Mouse (Mus musculus) retina, postnatal 7 days (tissue): ENCODE results near the gene Nkx2-1.
A peak's percentile ranks its signal among the peaks of the same experiment; 100 is the strongest.
"Not testable (repeated sequence)": the region's sequence is repeated elsewhere in the genome, so short reads cannot be mapped to it uniquely, and the experiment has no call there.

Experiments
- DNase-seq: peaks from one replicate; pipeline ENCODE4 v3.0.0-alpha.2; 2012; ENCODE audit warnings: low read depth, low spot score

Nkx2-1 gene

DNA sequence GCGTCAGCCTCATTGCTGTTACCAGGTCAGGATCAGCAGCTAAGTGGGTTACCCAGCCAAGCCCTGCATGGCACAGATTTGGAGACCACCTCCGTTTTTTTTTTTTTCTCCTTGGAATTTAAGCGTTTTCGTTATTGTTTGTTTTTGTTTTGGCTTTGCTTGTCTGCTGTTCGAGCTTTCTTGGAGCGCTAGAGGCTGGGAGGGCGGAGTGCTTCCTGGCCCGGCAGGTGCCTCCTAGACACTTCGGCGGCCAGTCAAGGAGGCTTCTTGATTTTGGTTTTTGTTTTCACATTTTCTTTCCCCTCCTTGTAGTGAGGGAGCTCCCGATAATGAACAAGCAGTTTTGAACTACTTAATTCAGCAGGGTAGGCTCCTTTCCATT is at the start of gene Nkx2-1:
Gene Nkx2-1, minus strand, starts transcription at position 25 of the 382 bp plus-strand sequence.
- DNase-seq, result no peak

DNA sequence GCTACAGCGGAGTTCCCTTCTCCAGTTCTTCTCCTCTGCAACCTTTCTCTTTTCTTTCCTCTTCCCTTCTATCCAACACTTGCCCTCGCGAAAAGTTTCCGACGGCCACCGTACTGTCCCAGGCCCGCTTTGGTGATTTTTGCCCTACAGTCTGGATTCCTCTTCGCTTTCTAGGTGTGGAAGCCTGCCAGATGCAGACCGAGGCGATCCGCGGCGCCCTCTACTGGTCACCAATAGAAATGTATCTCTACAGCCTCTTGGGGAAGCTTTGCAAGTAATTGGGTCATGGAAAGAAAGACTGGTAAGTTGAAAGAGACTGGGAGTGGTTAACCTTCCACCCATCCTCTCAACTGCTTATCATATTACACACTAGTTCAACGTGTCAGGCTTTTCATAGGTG is 4.4 kb upstream of the Nkx2-1 start:
- DNase-seq, result peak; percentile 51

DNA sequence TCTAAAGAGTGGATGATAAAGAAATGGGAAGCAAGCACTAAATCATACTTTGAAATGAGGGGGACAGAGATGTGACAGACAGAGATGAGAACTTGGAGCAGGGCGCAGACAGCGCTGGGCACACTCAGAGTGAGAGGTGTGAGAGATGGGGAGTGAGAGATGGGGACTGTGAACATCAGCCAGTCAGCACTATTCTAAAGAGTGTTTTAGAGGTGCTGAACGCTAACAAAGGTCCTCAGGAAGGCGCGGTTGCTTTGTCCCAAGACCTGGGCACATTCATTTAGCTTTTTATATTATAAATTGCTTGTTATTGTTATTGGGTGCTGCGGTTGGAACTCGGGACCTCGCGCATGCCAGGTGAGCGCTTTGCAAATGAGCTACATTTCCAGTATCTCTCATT is 3.9 kb upstream of the Nkx2-1 start:
- no peak for DNase-seq

- no peak for DNase-seq
Observed at GRCm38 (mm10) chr12:56538601-56539000, 1.9 kb upstream of the Nkx2-1 start.

- no peak for DNase-seq
Observed at GRCm38 (mm10) chr12:56537931-56538330, 1.2 kb upstream of the Nkx2-1 start.

DNA sequence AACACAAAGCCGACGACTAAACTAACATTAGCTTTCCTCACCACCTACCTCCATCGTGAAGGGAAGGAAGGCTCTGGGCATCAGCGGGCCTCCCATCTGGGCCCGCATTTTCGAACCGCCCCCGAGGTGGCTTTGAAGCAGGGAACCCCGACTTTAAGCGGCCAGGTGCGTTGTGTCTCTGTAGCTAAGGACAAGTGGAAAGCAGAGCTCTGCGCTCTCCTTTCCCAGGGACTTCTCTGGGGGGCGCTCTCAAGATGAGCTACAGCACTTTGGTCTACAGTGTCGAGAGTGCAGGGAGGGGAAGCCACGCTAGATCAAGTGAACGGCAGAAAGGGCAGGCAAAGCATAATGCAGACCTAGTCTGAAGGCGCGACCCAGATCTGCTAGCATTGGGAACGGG is 634 bp upstream of the Nkx2-1 start:
- DNase-seq, result no peak

- DNase-seq, result no peak
Observed at GRCm38 (mm10) chr12:56536174-56536883, 379 bp downstream of the Nkx2-1 start.

GRCm38 (mm10) chr12:56535411-56536173 is 1.1 kb downstream of the Nkx2-1 start:
- no peak for DNase-seq

DNA sequence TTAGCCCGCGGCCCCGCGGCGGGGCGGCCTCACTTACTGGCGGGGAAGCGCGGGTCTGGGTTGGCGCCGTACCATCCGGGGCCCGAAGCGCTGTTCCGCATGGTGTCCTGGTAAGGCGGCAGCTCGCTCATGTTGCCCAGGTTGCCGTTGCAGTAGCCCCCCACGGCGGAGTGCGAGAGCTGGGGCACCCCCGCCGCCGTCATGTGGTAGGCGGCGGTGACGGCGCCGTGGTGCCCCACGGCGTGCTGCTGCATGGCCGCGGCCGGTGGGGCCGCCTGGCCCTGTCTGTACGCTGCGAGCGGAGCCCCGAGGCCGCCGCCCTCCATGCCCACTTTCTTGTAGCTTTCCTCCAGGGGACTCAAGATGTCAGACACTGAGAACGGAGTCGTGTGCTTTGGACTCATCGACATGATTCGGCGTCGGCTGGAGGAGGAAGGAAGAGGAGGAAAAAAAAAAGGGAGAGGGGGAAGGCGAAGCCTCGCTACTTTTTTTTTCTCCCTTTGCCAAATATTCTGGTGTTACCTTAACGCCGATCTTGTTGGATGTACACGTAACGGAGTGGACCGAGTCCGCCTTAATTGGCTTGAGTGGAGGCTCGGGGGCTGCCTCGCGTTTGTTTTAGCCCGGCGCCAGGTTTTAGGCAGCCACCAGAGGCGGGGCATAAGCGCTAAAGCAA is 1.9 kb downstream of the Nkx2-1 start:
- no peak for DNase-seq

- no peak for DNase-seq
Observed at GRCm38 (mm10) chr12:56534311-56534650, 2.4 kb downstream of the Nkx2-1 start.

DNA sequence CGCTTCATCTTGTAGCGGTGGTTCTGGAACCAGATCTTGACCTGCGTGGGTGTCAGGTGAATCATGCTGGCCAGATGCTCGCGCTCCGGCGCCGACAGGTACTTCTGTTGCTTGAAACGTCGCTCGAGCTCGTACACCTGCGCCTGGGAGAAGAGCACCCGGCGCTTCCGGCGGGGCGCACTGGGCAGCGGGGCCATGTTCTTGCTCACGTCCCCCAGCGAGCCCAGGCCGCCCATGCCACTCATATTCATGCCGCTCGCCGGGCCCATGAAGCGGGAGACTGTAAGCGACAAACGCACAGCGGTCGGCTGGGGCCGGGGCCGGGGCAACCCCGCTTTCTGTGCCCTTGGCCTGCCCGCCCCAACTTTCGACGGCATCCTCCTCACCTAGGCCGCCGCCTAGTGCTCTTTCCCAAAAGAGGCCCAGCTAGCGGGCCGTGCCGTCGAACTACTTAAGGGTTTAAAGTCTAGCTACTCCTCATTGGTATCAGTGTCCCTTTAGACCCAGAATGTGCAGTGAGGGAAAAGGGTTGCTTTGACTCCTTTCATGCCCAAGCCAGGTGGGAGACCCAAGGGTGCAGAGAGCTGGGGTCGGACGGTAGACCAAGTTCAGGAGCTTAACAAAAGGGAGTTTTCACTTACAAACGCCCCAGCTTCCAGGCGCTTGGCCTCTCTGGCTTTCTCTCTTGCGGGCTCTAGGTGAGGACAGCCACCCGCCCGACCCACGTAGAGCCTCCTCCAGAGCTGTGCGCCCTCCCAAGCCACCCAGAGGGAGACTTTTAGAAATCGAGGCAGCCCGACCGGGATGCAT is 3.0 kb downstream of the Nkx2-1 start:
- DNase-seq, result no peak

- no peak for DNase-seq
Observed at GRCm38 (mm10) chr12:56532986-56533495, 3.7 kb downstream of the Nkx2-1 start.

DNA sequence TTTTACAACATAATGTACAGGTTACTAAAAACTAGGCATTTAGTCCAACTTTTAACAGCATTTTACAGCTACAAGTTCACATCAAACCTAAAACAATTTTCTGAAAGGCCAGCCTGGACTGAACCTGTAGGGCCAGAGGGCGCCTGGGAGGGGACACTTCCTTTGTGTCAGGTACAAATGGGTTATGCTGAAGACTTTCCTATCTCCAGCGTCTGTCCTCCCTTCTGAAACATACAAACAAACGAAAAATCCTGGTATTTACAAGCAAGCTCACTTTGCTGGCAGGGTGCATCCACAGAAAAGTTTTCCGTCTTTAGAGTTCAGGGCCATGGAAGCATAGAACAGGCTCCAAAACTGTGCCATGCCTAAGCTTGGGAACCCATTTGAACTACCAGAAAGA is 4.6 kb downstream of the Nkx2-1 start:
- DNase-seq, result no peak

- DNase-seq, result no peak
Observed at GRCm38 (mm10) chr12:56531051-56531620, 5.6 kb downstream of the Nkx2-1 start.

GRCm38 (mm10) chr12:56529931-56530330 is 6.8 kb downstream of the Nkx2-1 start:
- no peak for DNase-seq

GRCm38 (mm10) chr12:56528881-56529681 is 7.6 kb downstream of the Nkx2-1 start:
- DNase-seq, result no peak

DNA sequence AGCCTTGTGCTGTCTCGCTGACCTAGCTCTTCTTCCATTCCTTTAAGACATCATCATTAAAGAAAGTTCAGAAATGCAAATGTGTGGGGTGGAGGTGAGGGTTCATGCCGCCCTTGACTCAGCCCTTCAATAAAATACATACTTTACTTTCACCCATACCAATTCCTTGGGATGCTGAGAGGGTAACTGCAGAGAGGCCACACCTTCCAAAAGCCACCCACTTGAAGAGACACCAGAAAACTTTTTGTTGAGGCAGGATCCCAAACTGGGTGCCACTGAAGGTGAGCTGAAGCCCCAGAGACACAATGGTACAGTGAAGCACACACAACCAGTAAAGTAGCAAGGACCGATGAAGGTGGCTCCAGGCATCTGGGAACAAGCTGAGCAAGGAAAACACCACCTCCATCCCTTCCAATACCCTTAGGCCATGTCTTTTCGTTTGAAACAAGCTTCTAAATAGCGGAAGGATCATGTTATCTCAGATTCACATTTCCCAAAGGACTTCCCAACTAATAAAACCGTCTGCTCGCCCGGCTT is 8.6 kb downstream of the Nkx2-1 start:
- no peak for DNase-seq

DNA sequence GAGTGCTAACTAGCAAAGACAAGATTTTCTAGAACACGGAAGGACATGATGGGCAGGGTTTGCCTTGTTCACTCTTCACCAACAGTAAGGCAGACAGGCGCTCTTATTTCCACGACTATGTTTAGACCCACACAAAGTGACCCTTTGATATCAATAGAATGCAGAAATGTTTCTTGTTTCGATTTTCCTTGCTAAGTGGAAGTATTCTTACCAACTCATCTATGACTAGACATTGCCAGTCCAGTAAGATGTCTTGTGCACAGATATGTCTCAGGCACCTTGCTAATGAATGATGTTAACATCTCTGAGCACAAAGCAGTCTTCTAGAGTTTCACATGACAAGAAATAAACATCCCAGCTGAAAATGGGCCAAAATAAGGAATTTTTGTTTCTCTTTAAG is 9.6 kb downstream of the Nkx2-1 start:
- DNase-seq, result no peak

DNA sequence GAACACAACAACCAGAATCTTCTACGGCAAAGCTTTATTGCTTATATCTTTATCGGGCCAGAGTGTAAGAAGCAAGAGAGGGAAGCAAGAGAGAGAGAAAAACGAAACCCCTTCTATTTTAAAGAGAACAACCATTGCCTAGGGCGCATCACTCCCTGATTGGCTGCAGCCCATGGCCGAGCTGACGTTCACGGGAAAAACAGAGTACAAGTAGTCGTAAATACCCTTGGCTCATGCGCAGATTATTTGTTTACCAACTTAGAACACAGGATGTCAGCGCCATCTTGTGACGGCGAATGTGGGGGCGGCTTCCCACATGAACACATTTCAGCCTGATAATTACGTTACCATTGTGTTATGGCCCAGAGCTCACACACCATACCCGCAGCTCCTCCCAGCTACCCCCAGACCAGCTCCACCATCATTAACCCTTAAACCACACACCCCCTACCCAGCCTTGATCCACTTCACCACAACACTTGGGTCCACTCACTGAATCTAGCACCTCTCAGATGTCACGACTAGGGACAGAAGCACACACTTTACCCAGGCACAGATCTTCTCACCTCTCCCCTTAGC is 11.4 kb downstream of the Nkx2-1 start:
- DNase-seq, result not testable (repeated sequence)

DNA sequence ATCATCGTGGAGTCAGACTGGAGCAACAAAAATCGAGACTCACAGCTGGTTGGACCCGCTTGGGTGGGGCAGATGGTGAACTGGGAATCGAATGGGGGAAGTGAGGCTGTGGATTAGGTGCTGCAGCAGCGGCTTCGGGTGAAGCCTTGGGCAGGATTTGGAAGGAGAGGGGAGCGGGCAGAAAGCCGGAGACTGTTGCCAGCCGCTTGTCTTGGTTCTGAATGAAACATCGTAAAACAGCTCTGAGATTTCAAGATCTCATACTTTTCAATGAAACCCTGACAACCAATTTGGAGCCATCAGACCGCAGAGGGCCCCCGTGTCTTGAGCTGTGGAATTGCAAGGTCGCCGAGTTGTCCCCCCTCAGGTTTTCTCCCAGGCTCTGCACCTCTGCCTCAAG is 12.5 kb downstream of the Nkx2-1 start:
- DNase-seq, result no peak
